Mouse (Mus musculus) gastrocnemius, postnatal 14 days (tissue): ENCODE measurements around the gene Stk24. TPM values are rescaled to one million over a fixed set of nuclear protein-coding genes. Genes with fewer than 3 reads are reported as not detected.

ENCODE experiments used
- DNase-seq: peaks from one replicate; pipeline ENCODE4 v3.0.0; 2021; ENCODE audit warnings: mixed read lengths
- intact Hi-C: fragments of 180-260 bp; cut with DNase I; formaldehyde crosslinking; loops from one replicate; pipeline ENCODE4 v1.15.1; 2025; ENCODE audit warnings: low total_unique reads
- total RNA-seq, 2 experiments: library from RNA; stranded (reverse); gene quantifications; 2 replicates each; pipeline ENCODE4 v1.2.3; 2021

The Stk24 gene
- total RNA-seq, 2 experiments from 2014 or later: 24.7 to 29.7 TPM

- intact Hi-C loops: no loop called here
These were observed 94.3 kb downstream of the Stk24 start for GRCm38 (mm10) chr14:121285379-121286120.

GRCm38 (mm10) chr14:121281336-121281710 lies 98.5 kb downstream of the Stk24 start:
- no peak for DNase-seq
- intact Hi-C loops: no loop called here

More at GRCm38 (mm10) chr14:121285379-121286120, 94.3 kb downstream of the Stk24 start:
- no peak for DNase-seq

- DNase-seq: no peak
- intact Hi-C loops: no loop called here
These were observed 99.0 kb downstream of the Stk24 start for GRCm38 (mm10) chr14:121280601-121281335.

GRCm38 (mm10) chr14:121279106-121279505 lies 100.7 kb downstream of the Stk24 start:
- intact Hi-C loops: loop anchor here (2.0 to 10.0 kb wide), 2 partner anchors 172 to 296 kb away; no protein-coding TSS in a partner anchor
- peak; percentile 77 for DNase-seq

DNA sequence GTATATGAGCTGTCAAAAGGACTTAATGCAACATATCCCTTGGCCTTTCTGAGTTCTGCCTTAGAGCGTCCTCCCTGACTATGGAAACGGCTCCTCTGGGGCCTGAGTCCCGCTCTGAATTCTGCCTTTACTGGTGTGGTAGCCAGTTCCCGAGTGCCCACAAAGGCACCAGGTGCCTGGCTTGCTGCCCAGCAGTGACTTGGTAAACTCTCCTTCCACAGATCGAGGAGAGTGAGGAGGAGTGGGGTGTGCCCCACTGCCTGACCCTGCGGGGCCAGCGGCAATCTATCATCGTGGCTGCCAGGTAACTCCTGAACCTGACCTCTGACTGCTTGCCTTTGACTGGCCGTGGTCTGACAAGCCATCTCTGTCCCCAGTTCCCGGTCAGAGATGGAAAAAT lies 103.8 kb downstream of the Stk24 start:
- intact Hi-C loops: loop anchor here (10.0 kb wide), 1 partner anchor 299 kb away; no protein-coding TSS in a partner anchor
- no peak for DNase-seq

- intact Hi-C loops: loop anchor here (10.0 kb wide), 1 partner anchor 300 kb away; no protein-coding TSS in a partner anchor
- DNase-seq: no peak
These were observed 104.8 kb downstream of the Stk24 start for GRCm38 (mm10) chr14:121274985-121275384.

- intact Hi-C loops: loop anchor here (10.0 kb wide), 1 partner anchor 304 kb away; no protein-coding TSS in a partner anchor
- no peak for DNase-seq
These were observed 109.3 kb downstream of the Stk24 start for GRCm38 (mm10) chr14:121270490-121270889.

DNA sequence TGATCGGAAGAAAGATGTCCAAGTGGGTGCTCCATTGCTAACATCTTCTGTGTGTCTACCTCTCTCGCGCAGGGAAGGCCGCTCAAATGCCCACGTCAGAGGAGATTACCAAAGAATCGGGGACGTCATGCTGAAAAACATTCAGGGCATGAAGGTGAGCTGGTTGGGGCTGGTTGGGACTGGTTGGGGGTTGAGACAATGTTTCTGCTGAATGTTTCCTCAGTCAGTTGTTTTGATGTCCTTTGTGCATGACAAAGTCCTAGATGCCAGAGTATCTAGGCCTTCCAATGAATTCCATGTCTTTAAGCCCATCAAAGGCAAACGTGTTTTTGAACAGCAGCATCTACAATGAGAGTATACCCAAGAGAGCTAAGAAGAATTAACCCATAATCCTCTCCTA lies 112.0 kb downstream of the Stk24 start:
- DNase-seq: no peak
- intact Hi-C loops: no loop called here

DNA sequence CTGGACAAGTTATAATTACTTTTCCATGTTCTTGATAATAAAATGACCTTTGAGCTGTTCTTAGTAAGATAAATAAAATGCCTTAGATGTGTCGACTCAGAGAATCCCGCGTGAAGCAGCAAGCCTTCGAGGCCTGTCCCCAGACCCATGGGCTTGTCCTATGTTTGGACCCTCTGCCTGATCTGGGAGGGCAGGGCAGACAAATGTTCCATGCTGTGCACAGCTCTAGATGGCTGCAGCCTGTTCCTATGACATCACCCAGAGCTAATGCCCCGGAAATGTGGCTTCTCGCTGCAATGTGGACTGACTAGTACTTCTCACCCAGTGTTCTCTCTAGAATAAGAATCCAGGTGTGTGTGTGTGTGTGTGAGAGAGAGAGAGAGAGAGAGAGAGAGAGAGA lies 115.4 kb downstream of the Stk24 start:
- no peak for DNase-seq
- intact Hi-C loops: no loop called here

DNA sequence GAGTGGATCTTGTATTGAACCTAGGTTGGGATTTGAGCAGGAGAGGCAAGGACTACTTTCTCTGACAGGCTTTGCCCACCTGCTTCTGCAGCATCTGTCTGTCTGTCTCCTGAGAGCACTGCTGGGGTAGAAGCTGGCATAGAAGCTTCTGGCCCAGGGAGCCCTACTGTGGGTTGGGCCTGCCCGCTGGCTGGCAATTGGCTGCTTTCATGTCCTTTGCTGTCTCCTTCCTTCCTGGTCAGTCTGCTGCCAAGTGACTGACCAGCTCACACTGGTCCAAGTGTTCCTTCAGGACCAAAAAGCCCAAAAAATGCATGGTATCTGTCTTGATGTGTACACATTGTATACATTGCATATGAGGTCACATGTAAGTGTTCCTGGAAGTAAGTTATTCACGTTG lies 115.9 kb downstream of the Stk24 start:
- intact Hi-C loops: no loop called here
- DNase-seq: no peak

- intact Hi-C loops: no loop called here
- no peak for DNase-seq
These were observed 117.2 kb downstream of the Stk24 start for GRCm38 (mm10) chr14:121262606-121263005.

DNA sequence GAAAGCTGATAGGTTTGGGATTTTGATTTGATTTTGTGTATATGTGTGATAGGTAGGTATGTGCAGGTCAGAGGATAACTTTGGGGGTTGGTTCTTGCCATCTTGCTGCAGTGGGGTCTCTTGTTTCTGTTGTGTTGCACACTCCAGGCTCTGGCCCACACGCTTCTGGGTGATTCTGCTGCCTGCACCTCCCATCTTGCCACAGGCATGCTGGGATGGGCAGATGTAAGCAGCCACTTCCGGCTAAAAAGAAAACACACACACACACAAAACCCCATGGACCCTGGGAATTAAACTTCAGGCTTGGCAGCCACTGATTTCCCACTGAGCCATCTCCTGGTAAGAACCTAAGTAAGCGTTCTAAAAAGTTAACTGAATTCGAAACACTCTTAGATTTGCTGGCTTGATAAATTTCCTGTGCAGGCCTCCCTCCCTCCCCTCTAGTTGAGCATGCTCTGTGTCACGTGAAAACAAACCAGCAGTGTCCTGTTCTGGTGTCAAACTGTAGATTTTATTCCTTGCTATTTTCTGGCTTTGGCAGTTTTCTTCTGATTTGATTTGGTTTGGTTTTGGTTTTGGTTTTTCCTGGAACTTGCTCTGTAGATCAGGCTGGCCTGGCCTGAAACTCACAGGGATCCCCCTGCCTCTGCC lies 118.5 kb downstream of the Stk24 start:
- DNase-seq: no peak
- intact Hi-C loops: no loop called here

DNA sequence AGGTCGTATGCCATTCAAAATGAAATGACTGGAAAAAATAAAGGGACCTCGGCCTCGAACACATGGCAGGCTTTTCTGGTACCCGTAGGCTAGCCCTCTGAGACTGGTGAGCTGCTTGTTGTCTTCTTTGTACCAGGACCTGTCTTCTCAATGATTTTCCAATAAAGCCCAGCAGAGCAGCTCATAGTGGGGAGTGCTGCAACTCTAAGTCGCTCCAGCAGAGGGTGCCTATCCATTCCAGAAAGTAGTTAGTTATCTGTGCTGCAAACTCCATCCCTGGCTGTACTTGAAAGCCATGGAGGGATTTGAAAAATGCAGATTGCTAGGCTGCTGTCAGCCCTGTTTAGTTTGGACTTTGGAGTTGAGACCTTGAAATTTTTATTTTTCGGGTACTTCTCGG lies 120.0 kb downstream of the Stk24 start:
- intact Hi-C loops: no loop called here
- DNase-seq: peak; percentile 50

DNA sequence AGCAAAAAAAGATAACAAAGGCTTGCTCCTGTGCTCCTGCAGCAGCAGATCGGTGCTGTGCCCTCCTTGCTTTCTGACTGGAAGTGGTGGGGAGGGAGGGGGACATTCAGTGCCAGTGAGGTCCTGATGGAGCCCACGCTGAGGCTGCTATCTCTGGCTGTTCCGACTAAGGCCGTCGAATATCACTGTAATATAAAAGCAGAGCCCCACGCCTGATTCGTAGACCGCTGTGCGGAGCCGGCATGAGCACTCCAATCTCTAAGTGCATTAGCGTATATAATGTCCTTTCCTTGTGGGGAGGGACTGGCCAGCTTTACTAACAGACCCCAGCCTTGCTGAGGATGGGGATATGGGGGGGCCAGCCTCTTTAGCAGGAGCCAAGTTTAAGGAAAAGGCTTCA lies 120.5 kb downstream of the Stk24 start:
- intact Hi-C loops: no loop called here
- DNase-seq: no peak

DNA sequence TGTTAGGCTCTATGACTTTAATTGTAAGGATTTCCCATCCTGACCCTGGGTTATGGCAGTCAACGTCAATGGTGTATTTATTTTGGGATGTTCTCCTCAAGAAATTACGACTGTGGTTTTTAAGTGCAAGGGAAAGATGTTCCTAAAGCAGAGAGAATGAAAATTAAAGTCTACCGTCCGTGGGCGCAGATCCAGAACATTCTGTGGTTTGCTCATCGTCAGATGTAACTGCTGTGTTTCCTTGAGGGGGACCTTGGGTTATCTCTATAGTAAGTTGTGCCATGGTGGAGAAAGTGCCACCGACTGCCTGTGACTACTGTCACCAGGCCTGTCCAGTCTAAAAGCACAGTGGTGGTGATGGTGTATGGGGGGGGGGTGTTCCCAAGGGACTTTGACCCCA lies 122.9 kb downstream of the Stk24 start:
- intact Hi-C loops: no loop called here

GRCm38 (mm10) chr14:121255469-121255868 lies 124.3 kb downstream of the Stk24 start:
- intact Hi-C loops: no loop called here
- DNase-seq: no peak

More for the DNA sequence above, 122.9 kb downstream of the Stk24 start:
- no peak for DNase-seq

- intact Hi-C loops: no loop called here
- no peak for DNase-seq
These were observed 124.9 kb downstream of the Stk24 start for GRCm38 (mm10) chr14:121254869-121255268.

- DNase-seq: peak; percentile 1
- intact Hi-C loops: no loop called here
These were observed 127.3 kb downstream of the Stk24 start for GRCm38 (mm10) chr14:121252542-121252941.

- peak; percentile 1 for DNase-seq
- intact Hi-C loops: no loop called here
These were observed 128.1 kb downstream of the Stk24 start for GRCm38 (mm10) chr14:121251708-121252107.

- DNase-seq: peak; percentile 17
- intact Hi-C loops: no loop called here
These were observed 128.7 kb downstream of the Stk24 start for GRCm38 (mm10) chr14:121251099-121251498.
